Mouse (Mus musculus) megakaryocyte, embryonic 14.5 days (primary cell): ENCODE results near the gene Gm37240.

Experiments
- FLI1 ChIP-seq: IDR thresholded peaks from 2 replicates; pipeline ENCODE4 v1.6.1; 2012; ENCODE audit warnings: low read length, inconsistent platforms, mixed read lengths
- GATA1 ChIP-seq: IDR thresholded peaks from 3 replicates; pipeline ENCODE4 v1.6.1; 2012; ENCODE audit warnings: mixed read lengths, low read length, inconsistent platforms, borderline replicate concordance

DNA sequence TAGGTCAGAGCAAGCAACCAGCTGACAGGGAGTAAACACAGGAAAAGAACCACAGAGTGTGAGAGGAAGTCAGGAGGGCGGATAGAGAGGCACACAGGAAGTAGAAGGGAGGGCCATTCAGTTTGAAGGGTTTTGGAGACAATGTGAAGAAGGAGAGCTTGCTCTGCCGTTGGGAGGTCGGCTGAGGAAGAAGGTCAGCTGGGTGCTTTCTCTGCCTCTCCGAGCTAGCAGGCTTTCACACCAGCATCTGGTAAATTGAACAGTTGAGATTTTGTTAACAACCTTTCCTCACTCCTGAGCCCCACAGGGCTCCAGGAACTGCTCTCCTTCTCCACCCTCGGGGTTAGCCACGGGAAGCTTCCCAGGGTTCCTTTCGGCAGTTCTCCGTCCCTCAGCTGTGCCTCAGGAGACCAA, 692.2 kb downstream of the Gm37240 start:
- TF ChIP-seq GATA1: no peak
- TF ChIP-seq FLI1: 0 out of 2 replicates have a peak, but pooled peaks have one; percentile 24
